Mouse (Mus musculus) intestine, embryonic 14.5 days (tissue): ENCODE measurements around the gene Arhgap10. TPM values are rescaled to one million over a fixed set of nuclear protein-coding genes. Genes with fewer than 3 reads are reported as not detected.

ENCODE experiments used
- ATAC-seq: fragments of 200-750 bp; cut with Nextera tagmentation; replicated peaks from 2 replicates; pipeline ENCODE4 v1.8.0; 2017; ENCODE audit warnings: low read depth, moderate number of reproducible peaks, moderate TSS enrichment, moderate library complexity; ENCODE audit not compliant: low FRiP score, low TSS enrichment
- DNase-seq: peaks from one replicate; pipeline ENCODE4 v3.0.0-alpha.2; 2018; ENCODE audit warnings: low spot score
- H3K27ac ChIP-seq: fragments of 300-500 bp; sonication (generic); 2 replicates; pipeline ENCODE4 v1.5.1; 2014; ENCODE audit warnings: low read depth, mild to moderate bottlenecking, control low read depth
- H3K27me3 ChIP-seq: fragments of 300-500 bp; sonication (generic); replicated peaks from 2 replicates; pipeline ENCODE4 v1.6.1; 2014; ENCODE audit warnings: low read length, control low read depth; ENCODE audit not compliant: control insufficient read depth, insufficient read depth
- H3K36me3 ChIP-seq: fragments of 300-500 bp; sonication (generic); 2 replicates; pipeline ENCODE4 v1.6.1; 2014; ENCODE audit warnings: low read length, control low read depth; ENCODE audit not compliant: control insufficient read depth, insufficient read depth
- H3K4me1 ChIP-seq: fragments of 300-500 bp; sonication (generic); replicated peaks from 2 replicates; pipeline ENCODE4 v1.6.1; 2014; ENCODE audit warnings: low read length, control low read depth, mixed read lengths; ENCODE audit not compliant: control insufficient read depth, insufficient read depth
- H3K4me2 ChIP-seq: fragments of 300-500 bp; sonication (generic); 2 replicates; pipeline ENCODE4 v1.6.1; 2014; ENCODE audit warnings: low read length
- H3K4me3 ChIP-seq: fragments of 300-500 bp; sonication (generic); 2 replicates; pipeline ENCODE4 v1.5.1; 2014; ENCODE audit warnings: low read depth, low read length, control low read depth, mixed read lengths
- H3K9ac ChIP-seq: fragments of 300-500 bp; sonication (generic); 2 replicates; pipeline ENCODE4 v1.6.1; 2014; ENCODE audit warnings: mild to moderate bottlenecking, low read length
- H3K9me3 ChIP-seq: fragments of 300-500 bp; sonication (generic); 2 replicates; pipeline ENCODE4 v1.6.1; 2016; ENCODE audit warnings: low read length, control low read depth; ENCODE audit not compliant: control insufficient read depth
- WGBS: fragments of 180-500 bp; shearing (Covaris S2); extraction: QIAGEN DNeasy Blood & Tissue Kit; methylation state at CpG from one replicate; pipeline ENCODE4 v1.1.7; 2014; 5-methylcytosine and 5-hydroxymethylcytosine counted together
- polyA plus RNA-seq: library from polyadenylated mRNA; unstranded; fragments of >200 nt; fragmentation: Nextera tagmentation; extraction: Ambion mirVana; gene quantifications from 2 replicates; pipeline ENCODE4 v1.2.1, GENCODE M21; 2014

Gene Arhgap10
- polyA plus RNA-seq, 1 experiment from 2014 or later: 33.6 TPM

DNA sequence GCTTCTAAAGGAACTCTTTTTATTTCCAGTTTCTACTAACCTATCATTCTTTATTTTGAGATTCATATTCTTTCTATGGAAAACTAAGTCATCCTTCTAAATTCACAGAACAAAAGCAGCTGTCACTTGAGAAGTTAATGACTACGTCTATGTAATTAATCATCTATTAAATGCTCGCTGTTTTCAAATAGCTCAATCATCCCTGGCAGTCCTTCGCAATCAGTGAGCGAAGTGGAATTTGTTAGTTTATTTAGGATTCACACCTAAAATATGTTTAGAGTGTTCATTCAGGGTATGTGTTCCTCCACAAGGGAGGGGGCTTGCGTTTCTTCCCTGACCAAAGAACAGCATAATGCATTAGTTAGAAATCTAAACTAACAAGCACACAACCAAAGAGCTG lies 156.9 kb downstream of the Arhgap10 start:
- no peak overlapping the region for H3K4me2 ChIP-seq
- H3K4me1 ChIP-seq: no peaks in the 10 kb centered on the region
- H3K36me3 ChIP-seq: peaks cover 60% of the 10 kb centered on the region
- ATAC-seq: no peak
- 79% methylated on average over 5 of the region's 5 CpGs for WGBS
- no peak for DNase-seq
- H3K27ac ChIP-seq: no peak overlapping the region
- H3K9me3 ChIP-seq: no peaks in the 10 kb centered on the region
- H3K9ac ChIP-seq: no peak overlapping the region
- no peak overlapping the region for H3K4me3 ChIP-seq
- no peaks in the 10 kb centered on the region for H3K27me3 ChIP-seq

DNA sequence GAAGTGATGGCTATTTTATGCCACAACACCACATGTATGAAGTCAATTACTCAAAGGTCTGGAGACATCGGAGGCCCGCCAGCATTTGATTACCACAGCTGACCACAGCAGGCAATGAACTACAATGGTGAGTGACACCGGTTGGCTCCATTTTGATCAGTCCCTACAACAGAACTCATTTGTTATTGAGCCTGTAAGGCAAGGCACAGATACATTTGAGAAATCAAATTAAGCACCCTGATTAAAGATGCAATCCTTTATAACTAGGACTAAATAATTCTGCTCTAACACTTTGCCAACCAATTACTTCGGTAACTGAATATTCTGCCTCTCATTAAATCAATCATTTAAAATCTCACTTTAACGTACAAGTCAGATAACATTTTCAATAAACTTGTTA lies 157.3 kb downstream of the Arhgap10 start:
- DNase-seq: no peak
- Histone ChIP-seq H3K9ac (no peak overlapping the region), H3K36me3 (peaks cover 59% of the 10 kb centered on the region), H3K27ac (no peak overlapping the region), H3K4me2 (no peak overlapping the region), H3K4me1 (no peaks in the 10 kb centered on the region), H3K9me3 (no peaks in the 10 kb centered on the region), H3K27me3 (no peaks in the 10 kb centered on the region), H3K4me3 (no peak overlapping the region)
- 92% methylated on average over 5 of the region's 5 CpGs for WGBS
- ATAC-seq: no peak

DNA sequence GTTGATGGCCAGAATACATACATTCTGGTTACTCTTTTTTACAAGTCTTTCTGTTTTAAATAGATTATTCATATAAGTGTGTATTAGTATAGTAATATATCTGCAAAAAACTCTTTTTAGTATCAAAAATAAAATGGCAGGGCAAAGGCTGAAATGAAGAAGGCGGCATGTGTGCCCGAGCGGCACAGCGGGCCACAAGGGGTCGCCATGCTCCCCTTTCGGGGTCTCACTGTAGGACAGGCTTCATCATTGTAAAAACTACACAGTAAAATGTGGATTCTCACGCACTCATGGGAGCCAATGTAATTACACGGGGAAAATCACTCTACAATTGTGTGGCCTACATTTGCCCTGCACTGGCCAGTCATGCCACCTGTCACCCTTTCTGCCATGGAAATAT lies 160.6 kb downstream of the Arhgap10 start:
- Histone ChIP-seq H3K9ac (no peak overlapping the region), H3K4me1 (no peaks in the 10 kb centered on the region), H3K9me3 (no peaks in the 10 kb centered on the region), H3K4me3 (no peak overlapping the region), H3K4me2 (no peak overlapping the region), H3K36me3 (peaks cover 54% of the 10 kb centered on the region), H3K27me3 (no peaks in the 10 kb centered on the region), H3K27ac (no peak overlapping the region)
- WGBS: 80% methylated on average over 8 of the region's 8 CpGs
- ATAC-seq: no peak
- DNase-seq: no peak

DNA sequence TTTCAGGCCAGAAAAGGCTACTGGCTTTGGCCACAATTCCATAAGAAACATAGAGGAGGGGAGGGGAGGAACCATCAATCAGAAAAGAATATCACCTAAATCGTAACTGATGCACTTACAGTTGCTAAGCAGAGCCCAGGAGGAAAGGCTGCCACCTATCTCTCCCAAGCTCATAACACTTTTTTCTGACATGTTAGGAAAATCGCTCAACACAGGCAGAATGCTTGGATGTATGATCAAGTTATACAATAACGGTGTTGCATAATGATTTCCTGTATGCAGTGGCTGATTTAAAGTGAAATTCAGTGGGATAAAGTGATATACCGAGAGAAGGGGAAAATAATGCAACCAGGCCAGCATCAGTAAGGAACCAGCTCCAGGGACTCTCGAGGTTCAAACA lies 162.4 kb downstream of the Arhgap10 start:
- 87% methylated on average over 5 of the region's 5 CpGs for WGBS
- H3K9me3 ChIP-seq: no peaks in the 10 kb centered on the region
- H3K27me3 ChIP-seq: no peaks in the 10 kb centered on the region
- no peak overlapping the region for H3K27ac ChIP-seq
- H3K4me1 ChIP-seq: no peaks in the 10 kb centered on the region
- H3K4me3 ChIP-seq: no peak overlapping the region
- peaks cover 59% of the 10 kb centered on the region for H3K36me3 ChIP-seq
- H3K9ac ChIP-seq: no peak overlapping the region
- ATAC-seq (no peak), DNase-seq (no peak)
- H3K4me2 ChIP-seq: no peak overlapping the region

DNA sequence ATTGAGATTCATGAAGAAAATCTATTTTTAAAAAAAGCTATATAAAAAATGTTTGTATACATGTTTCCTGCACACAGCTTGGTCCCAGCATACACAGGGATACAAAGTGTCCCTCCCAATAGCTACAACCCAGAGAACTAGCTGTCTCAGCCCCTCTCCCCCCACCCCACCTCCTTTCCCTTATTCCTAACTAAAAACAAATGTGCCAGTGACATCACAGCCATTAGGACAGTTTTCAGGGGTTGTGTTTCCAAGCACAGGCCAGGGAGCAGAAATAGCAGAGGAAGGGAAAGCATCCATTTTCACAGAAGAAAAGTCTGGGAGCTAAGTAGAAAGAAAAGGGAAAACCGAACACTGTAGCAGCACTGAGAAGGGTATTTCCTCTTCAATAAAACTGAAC lies 163.6 kb downstream of the Arhgap10 start:
- ATAC-seq (no peak), DNase-seq (no peak)
- Histone ChIP-seq H3K4me3 (no peak overlapping the region), H3K4me1 (no peaks in the 10 kb centered on the region), H3K9ac (no peak overlapping the region), H3K27ac (no peak overlapping the region), H3K4me2 (no peak overlapping the region), H3K27me3 (no peaks in the 10 kb centered on the region), H3K9me3 (no peaks in the 10 kb centered on the region), H3K36me3 (peaks cover 64% of the 10 kb centered on the region)
- 90% methylated on average over 1 of the region's 1 CpGs for WGBS

DNA sequence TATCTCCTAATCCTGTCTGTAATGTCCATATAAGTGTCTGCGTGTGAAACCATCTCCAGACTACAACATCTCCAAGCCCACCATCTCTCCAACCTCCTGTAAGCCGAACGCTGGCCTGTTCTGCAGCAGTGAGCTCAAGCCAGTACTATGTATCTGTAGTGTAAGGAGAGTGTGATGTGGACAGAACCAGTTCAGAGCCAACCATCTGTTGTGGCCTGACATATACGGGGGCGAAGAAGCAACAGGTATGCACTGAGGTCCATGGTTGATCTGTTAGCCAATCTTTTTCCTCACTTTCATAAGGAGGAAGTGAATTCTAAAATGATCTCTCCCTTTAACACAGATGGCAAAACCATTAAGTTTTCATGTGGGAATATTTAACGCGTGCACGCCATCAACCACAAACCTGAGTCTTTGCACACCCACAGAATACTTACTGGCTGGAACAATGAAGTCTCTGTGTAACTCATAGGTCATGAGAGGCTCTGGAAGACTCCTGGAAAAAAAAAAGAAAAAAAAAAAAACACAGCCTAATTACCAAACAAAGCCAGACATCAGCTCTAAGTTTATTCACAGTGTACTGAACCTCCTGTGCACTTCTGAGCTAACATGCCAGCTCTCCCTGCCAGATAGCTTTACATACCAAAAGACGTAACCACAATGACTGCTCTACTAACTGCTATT lies 166.4 kb downstream of the Arhgap10 start:
- Histone ChIP-seq H3K4me2 (no peak overlapping the region), H3K27me3 (no peaks in the 10 kb centered on the region), H3K27ac (no peak overlapping the region), H3K9ac (no peak overlapping the region), H3K9me3 (no peaks in the 10 kb centered on the region), H3K36me3 (peaks cover 42% of the 10 kb centered on the region), H3K4me3 (no peak overlapping the region), H3K4me1 (no peaks in the 10 kb centered on the region)
- no peak for ATAC-seq
- WGBS: 88% methylated on average over 9 of the region's 9 CpGs
- DNase-seq: no peak

DNA sequence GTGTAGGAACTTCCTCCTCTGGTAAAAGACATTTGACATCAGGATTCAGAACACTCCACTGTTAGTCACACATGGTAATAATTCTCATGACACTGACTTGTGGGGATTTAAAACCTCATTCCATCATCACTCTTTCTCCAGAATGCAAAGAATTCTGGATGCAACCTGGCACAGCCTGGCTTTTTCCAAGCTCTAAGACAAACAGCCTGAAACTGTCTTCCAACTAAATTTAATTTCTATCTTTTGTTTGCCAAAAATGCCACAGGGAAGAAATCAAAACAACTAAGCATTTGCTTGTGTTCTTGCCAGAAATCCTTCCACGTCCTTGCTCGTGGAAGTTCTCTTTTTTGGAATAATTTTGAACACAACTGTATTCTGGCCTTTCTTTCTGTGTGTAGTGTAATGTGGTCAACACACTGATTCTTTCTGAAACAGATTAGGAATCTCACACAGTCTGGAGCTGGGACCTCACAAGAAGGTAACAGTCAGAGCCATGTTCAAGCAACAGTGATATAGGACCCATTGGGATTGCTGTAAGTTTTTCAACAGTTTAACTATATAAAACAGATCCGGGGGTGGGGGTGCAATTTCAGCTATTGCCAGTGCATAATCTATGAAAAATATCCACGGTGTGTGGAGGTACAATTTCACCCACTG lies 167.5 kb downstream of the Arhgap10 start:
- no peak overlapping the region for H3K4me2 ChIP-seq
- H3K36me3 ChIP-seq: peaks cover 44% of the 10 kb centered on the region
- H3K9me3 ChIP-seq: no peaks in the 10 kb centered on the region
- no peak overlapping the region for H3K4me3 ChIP-seq
- no peak for ATAC-seq
- no peaks in the 10 kb centered on the region for H3K4me1 ChIP-seq
- DNase-seq: no peak
- H3K27ac ChIP-seq: no peak overlapping the region
- 83% methylated on average over 4 of the region's 4 CpGs for WGBS
- no peaks in the 10 kb centered on the region for H3K27me3 ChIP-seq
- H3K9ac ChIP-seq: no peak overlapping the region

DNA sequence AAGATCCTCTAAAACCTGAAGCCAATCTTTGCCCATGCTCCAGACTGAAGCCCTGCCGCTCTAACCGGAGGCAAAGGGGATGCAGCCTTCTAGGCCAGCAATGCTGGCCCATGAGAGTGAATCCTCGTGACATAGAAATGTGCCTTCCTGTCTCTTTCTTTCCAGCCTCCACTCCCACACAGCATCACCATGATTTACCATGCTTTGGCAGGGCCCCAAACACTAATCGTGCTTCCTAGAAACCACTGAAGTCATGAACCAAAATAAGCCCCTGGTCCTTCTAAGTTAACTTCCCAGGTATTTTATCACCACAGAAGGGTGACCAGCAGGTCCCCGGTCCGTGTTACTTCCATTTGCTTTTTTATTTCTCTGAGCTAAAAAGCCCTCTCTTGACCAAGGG lies 173.8 kb downstream of the Arhgap10 start:
- DNase-seq (no peak), ATAC-seq (no peak)
- no peak overlapping the region for H3K4me3 ChIP-seq
- peaks cover 46% of the 10 kb centered on the region for H3K36me3 ChIP-seq
- H3K4me1 ChIP-seq: no peaks in the 10 kb centered on the region
- H3K27me3 ChIP-seq: no peaks in the 10 kb centered on the region
- WGBS: 86% methylated on average over 6 of the region's 6 CpGs
- H3K27ac ChIP-seq: no peak overlapping the region
- H3K9me3 ChIP-seq: no peaks in the 10 kb centered on the region
- H3K4me2 ChIP-seq: no peak overlapping the region
- H3K9ac ChIP-seq: no peak overlapping the region

DNA sequence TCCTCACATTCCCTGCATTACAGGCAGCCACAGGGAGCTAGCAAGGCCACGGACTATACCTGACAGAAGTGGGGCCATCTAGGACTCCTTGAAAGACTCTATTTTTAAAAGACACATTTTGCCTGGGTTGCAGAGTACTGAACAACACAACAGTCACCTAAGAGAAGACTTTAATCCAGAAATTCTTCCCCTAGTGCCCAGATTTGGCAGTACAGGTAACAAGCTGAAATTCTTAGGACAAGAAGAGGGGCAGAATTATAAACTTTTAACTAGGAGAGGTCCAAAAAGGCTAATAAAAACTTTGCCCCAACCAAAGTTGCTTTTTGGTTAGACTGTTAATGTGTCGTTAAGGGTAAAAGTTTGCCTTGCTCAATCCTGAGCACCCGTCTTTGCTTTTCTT lies 174.4 kb downstream of the Arhgap10 start:
- peaks cover 46% of the 10 kb centered on the region for H3K36me3 ChIP-seq
- 85% methylated on average over 3 of the region's 3 CpGs for WGBS

More for the DNA sequence above, 174.4 kb downstream of the Arhgap10 start:
- Histone ChIP-seq H3K9me3 (no peaks in the 10 kb centered on the region), H3K4me1 (no peaks in the 10 kb centered on the region), H3K27ac (no peak overlapping the region), H3K9ac (no peak overlapping the region), H3K27me3 (no peaks in the 10 kb centered on the region), H3K4me2 (no peak overlapping the region), H3K4me3 (no peak overlapping the region)
- ATAC-seq (no peak), DNase-seq (no peak)
